38 mouse cellular contexts compared by ENCODE assay signal in the genomic region with DNA sequence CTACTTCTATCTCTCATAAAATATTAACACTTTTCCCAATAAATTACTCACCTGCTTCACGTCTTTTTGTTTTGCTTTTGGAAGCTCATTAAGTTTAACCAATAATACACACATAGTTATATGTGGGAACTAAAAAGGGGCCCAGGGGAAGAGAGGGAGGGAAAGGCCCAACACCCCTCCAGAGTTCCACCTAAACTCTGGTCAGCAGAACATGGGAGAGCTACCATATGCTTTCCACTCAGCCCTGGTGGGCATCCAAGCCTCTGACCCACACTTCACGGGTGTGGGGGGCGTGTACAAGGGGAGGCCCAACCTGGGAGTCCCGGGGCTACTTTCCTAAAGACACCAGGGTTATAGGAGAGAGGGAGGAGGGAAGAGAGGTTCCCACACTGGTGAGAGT. TPM values are rescaled to one million over a fixed set of nuclear protein-coding genes. Genes with fewer than 3 reads are reported as not detected.
"Had no signal": no experiment of that assay in that cellular context is flagged by ENCODE, and none has a peak within 500 bp of the region (broad histone marks: within the 10 kb centered on the region; RNA-seq: fewer than 3 reads in every experiment).

No protein-coding gene starts in this region.

- H3K27ac ChIP-seq: heart, embryonic 13.5 days; heart, embryonic 15.5 days; hindbrain, embryonic 13.5 days; hindbrain, embryonic 15.5 days; hindbrain, postnatal 0 days; layer of hippocampus, adult 2 months; left cerebral cortex, adult 2 months; liver, embryonic 13.5 days; liver, embryonic 15.5 days had no signal

- H3K27me3 ChIP-seq: heart, embryonic 13.5 days; heart, embryonic 15.5 days; hindbrain, embryonic 13.5 days; hindbrain, embryonic 15.5 days; liver, embryonic 13.5 days; liver, embryonic 15.5 days had no signal

- H3K4me2 ChIP-seq: heart, embryonic 11.5 days; heart, embryonic 13.5 days; heart, embryonic 15.5 days; hindbrain, embryonic 13.5 days; hindbrain, embryonic 15.5 days; liver, embryonic 11.5 days; liver, embryonic 13.5 days; liver, embryonic 15.5 days had no signal

- H3K36me3 ChIP-seq: heart, embryonic 13.5 days; heart, embryonic 15.5 days; hindbrain, embryonic 13.5 days; hindbrain, embryonic 15.5 days; liver, embryonic 13.5 days; liver, embryonic 15.5 days had no signal

- H3K9ac ChIP-seq: forebrain, postnatal 0 days; heart, embryonic 13.5 days; heart, embryonic 15.5 days; hindbrain, embryonic 13.5 days; hindbrain, embryonic 15.5 days; liver, embryonic 13.5 days; liver, embryonic 15.5 days had no signal

- H3K9me3 ChIP-seq: heart, embryonic 13.5 days; heart, embryonic 15.5 days; hindbrain, embryonic 13.5 days; hindbrain, embryonic 15.5 days; liver, embryonic 13.5 days; liver, embryonic 15.5 days had no signal

- DNase-seq: forebrain, postnatal 0 days; gastrocnemius, postnatal 14 days; gastrocnemius, postnatal 36 days; heart, adult 18-20 months; heart, postnatal 14 days; heart, postnatal 36 days; kidney, adult 11 months; kidney, adult 2 months; kidney, adult 9 months; kidney, postnatal 10 days; kidney, postnatal 25 days; kidney, postnatal 4 days; left cerebral cortex, postnatal 4 days; liver; liver, embryonic 13.5 days had no signal

- ATAC-seq: forebrain, postnatal 0 days; hindbrain, postnatal 0 days; intestine, embryonic 16.5 days had no signal

- H3K4me3 ChIP-seq: heart, embryonic 13.5 days; heart, embryonic 15.5 days; hindbrain, embryonic 13.5 days; hindbrain, embryonic 15.5 days; layer of hippocampus, adult 2 months; left cerebral cortex, adult 2 months; liver, embryonic 13.5 days; liver, embryonic 15.5 days had no signal

- H3K4me1 ChIP-seq: heart, embryonic 13.5 days; heart, embryonic 15.5 days; hindbrain, embryonic 13.5 days; hindbrain, embryonic 15.5 days; liver, embryonic 13.5 days; liver, embryonic 15.5 days had no signal

RNA-seq across cellular contexts. Expression of gene Esp1, which starts 4.8 kb away (rescaled TPM):
- total RNA-seq: forebrain, postnatal 0 days; gastrocnemius, adult 18-20 months; gastrocnemius, adult 8-10 months; gastrocnemius, postnatal 14 days; gastrocnemius, postnatal 36 days; heart, adult 18-20 months; heart, postnatal 14 days; heart, postnatal 36 days; hematopoietic stem cell, adult 5-6 weeks; hindbrain, postnatal 0 days; layer of hippocampus, adult 2 months; layer of hippocampus, postnatal 10 days; layer of hippocampus, postnatal 25 days; left cerebral cortex, adult 2 months; left cerebral cortex, postnatal 10 days; left cerebral cortex, postnatal 25 days; left cerebral cortex, postnatal 4 days had no signal
- polyA plus RNA-seq: forebrain, postnatal 0 days; gonadal fat pad, adult 2 months; heart, embryonic 11.5 days; heart, embryonic 13.5 days; heart, embryonic 15.5 days; heart, postnatal 0 days; hindbrain, embryonic 11.5 days; hindbrain, embryonic 13.5 days; hindbrain, embryonic 15.5 days; hindbrain, postnatal 0 days; intestine, embryonic 14.5 days; intestine, embryonic 16.5 days; kidney, adult 2 months; kidney, embryonic 16.5 days; liver, embryonic 11.5 days; liver, embryonic 13.5 days; liver, embryonic 15.5 days had no signal
